Mouse (Mus musculus) heart, embryonic 15.5 days (tissue): ENCODE results near the gene Ift74. TPM values are rescaled to one million over a fixed set of nuclear protein-coding genes. Genes with fewer than 3 reads are reported as not detected.

ENCODE experiments used
- ATAC-seq: fragments of 200-750 bp; cut with Nextera tagmentation; replicated peaks from 2 replicates; pipeline ENCODE4 v1.8.0; 2017; ENCODE audit warnings: low read depth, moderate TSS enrichment; ENCODE audit not compliant: insufficient number of reproducible peaks, insufficient read depth, low FRiP score
- H3K27ac ChIP-seq: fragments of 300-500 bp; sonication (generic); 2 replicates; pipeline ENCODE4 v1.5.1; 2015; ENCODE audit warnings: mild to moderate bottlenecking, inconsistent platforms
- H3K27me3 ChIP-seq: fragments of 300-500 bp; sonication (generic); 2 replicates; pipeline ENCODE4 v1.6.1; 2015; ENCODE audit warnings: inconsistent platforms
- H3K36me3 ChIP-seq: fragments of 300-500 bp; sonication (generic); 2 replicates; pipeline ENCODE4 v1.6.1; 2015; ENCODE audit warnings: mild to moderate bottlenecking, inconsistent platforms
- H3K4me1 ChIP-seq: fragments of 300-500 bp; sonication (generic); replicated peaks from 2 replicates; pipeline ENCODE4 v1.6.1; 2015; ENCODE audit warnings: inconsistent platforms
- H3K4me2 ChIP-seq: fragments of 300-500 bp; sonication (generic); 2 replicates; pipeline ENCODE4 v1.6.1; 2015; ENCODE audit warnings: inconsistent platforms, mild to moderate bottlenecking, moderate library complexity
- H3K4me3 ChIP-seq: fragments of 300-500 bp; sonication (generic); 2 replicates; pipeline ENCODE4 v1.5.1; 2015; ENCODE audit warnings: mild to moderate bottlenecking, inconsistent platforms
- H3K9ac ChIP-seq: fragments of 300-500 bp; sonication (generic); 2 replicates; pipeline ENCODE4 v1.6.1; 2015; ENCODE audit warnings: mild to moderate bottlenecking, inconsistent platforms
- H3K9me3 ChIP-seq: fragments of 300-500 bp; sonication (generic); replicated peaks from 2 replicates; pipeline ENCODE4 v1.6.1; 2016; ENCODE audit warnings: inconsistent platforms
- WGBS: fragments of 180-500 bp; shearing (Covaris S2); methylation state at CpG from one replicate; pipeline ENCODE4 v1.1.7; 2015; ENCODE audit warnings: mixed read lengths; 5-methylcytosine and 5-hydroxymethylcytosine counted together
- polyA plus RNA-seq: library from polyadenylated mRNA; unstranded; fragments of >200 nt; fragmentation: Nextera tagmentation; extraction: Ambion mirVana; gene quantifications from 2 replicates; pipeline ENCODE4 v1.2.1, GENCODE M21; 2015

The Ift74 gene
- 12.3 and 13.9 TPM in 2 replicates for polyA plus RNA-seq

DNA sequence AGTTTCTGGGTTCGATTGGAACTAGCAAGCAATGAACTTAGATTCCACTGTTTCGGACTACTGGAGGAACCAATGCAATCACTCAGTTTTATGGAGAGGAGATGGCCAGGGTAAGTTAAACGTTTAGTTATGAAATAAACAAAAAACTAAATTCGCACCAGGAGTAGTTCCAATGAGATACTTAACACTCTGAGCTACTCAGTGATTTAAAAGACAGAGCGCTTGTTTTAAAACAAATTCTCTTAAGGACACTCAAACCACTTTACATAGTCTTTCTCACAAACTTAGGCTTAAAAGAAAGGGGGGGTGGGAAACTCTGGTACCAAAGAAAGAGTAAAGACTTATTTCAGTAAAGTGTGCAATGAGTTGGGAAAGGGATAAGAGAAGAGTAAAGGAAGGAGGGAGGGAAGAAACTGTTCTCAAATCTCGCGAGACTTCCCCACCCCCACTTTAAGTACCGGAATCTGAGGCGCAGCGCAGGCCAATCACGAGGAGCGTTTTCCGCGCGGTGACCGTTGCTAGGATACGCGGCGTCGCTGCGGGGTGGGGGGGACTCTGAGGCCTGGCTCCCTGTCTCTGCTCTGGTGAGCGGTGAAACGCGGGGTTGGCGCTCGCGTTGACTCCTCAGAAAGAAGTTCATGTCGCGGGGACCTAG lies at the start of gene Ift74:
TSS of gene Ift74 (plus strand) at position 520 of the 655 bp plus-strand sequence.
- 4% methylated on average over 29 of the region's 29 CpGs for WGBS
- Histone ChIP-seq H3K9ac (peak within 1 kb of the TSS; percentile 73), H3K4me1 (peaks cover 10% of the 10 kb centered on the region), H3K36me3 (no peaks in the 10 kb centered on the region), H3K9me3 (no peaks in the 10 kb centered on the region), H3K27ac (peak within 1 kb of the TSS; percentile 74), H3K4me3 (peak within 1 kb of the TSS; percentile 63), H3K27me3 (no peaks in the 10 kb centered on the region), H3K4me2 (peak within 1 kb of the TSS; percentile 83)
- peak; percentile 99 for ATAC-seq

DNA sequence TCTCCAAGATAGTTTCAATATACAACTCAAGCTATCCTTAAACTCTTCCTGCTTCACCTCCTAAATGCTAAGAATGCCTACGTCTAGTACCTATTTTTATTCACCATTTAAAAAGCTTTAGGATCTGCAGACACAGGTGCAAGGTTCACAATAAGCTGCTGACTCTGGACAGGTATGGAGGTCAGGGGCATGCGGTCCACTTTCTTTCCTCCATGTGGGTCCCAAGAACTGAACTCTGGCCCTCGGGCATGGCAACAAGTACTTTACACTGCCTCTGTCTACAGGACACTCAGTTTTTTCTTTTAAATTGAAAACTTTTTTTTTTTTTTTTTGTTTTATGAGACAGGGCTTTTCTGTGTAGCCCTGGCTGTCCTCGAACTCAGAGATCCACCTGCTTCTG lies 41.6 kb upstream of the Ift74 start:
- WGBS = 92% methylated on average over 4 of the region's 4 CpGs
- no peaks in the 10 kb centered on the region for H3K4me1 ChIP-seq

DNA sequence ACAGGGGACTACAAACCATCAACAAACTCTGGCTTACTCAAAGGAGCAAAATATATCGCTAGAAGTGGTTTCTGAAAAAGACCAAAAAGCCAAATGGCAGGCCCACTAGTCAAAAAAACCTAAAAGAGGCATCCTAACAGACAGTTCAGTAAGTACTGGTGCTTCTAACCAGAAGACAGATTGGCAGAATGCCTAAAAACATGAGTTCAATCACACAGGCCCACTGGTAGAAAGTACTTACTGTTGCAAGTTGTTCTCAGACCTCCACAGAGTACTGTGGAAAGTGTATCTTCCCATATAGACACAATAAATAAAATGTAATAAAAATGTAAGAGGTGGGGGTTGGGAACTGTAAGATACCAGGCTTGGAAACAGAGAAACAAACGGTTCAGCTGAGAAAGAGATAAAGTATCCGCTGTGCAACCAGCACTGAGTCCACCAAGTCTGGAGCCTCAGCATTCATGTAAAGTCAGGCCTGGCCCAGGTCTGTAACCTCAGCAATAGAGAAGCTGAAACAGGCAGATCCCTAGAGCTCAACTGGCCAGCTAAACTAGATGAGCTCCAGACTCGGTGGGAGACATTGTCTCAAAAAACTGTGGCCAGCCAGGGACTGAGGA lies 22.4 kb upstream of the Ift74 start:
- WGBS = 69% methylated on average over 4 of the region's 4 CpGs
- Histone ChIP-seq H3K4me3 (no peak overlapping the region), H3K27ac (no peak overlapping the region), H3K9me3 (no peaks in the 10 kb centered on the region), H3K36me3 (no peaks in the 10 kb centered on the region), H3K9ac (no peak overlapping the region), H3K4me2 (no peak overlapping the region), H3K4me1 (0 out of 2 replicates have a peak, but pooled peaks cover 4% of the 10 kb centered on the region), H3K27me3 (no peaks in the 10 kb centered on the region)
- no peak for ATAC-seq

More for the DNA sequence above, 41.6 kb upstream of the Ift74 start:
- H3K36me3 ChIP-seq = peaks cover 28% of the 10 kb centered on the region
- H3K27me3 ChIP-seq = no peaks in the 10 kb centered on the region
- no peak overlapping the region for H3K4me3 ChIP-seq
- no peak overlapping the region for H3K4me2 ChIP-seq
- no peak overlapping the region for H3K27ac ChIP-seq
- ATAC-seq = no peak
- no peaks in the 10 kb centered on the region for H3K9me3 ChIP-seq
- H3K9ac ChIP-seq = no peak overlapping the region

DNA sequence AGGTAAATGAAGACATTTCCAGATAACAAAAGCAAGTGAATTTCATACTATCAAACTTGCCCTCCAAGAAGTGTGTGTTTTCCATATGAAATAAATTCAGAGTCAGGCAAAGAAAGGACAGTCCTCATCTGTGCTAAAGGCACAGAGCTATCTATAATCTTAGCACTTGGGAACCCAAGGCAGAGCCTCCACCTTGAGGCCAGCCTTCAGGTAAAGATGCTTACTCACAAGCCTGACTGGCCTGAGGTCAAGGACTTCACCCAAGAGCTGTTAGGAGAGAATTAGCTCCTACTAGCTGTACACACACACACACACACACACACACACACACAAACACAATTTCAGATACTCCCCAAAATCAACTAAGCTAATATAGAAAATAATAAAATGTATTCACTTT lies 21.6 kb upstream of the Ift74 start:
- Histone ChIP-seq H3K27me3 (no peaks in the 10 kb centered on the region), H3K4me3 (no peak overlapping the region), H3K27ac (no peak overlapping the region), H3K4me1 (0 out of 2 replicates have a peak, but pooled peaks cover 4% of the 10 kb centered on the region), H3K36me3 (no peaks in the 10 kb centered on the region), H3K9me3 (no peaks in the 10 kb centered on the region), H3K4me2 (no peak overlapping the region), H3K9ac (no peak overlapping the region)
- no peak for ATAC-seq

DNA sequence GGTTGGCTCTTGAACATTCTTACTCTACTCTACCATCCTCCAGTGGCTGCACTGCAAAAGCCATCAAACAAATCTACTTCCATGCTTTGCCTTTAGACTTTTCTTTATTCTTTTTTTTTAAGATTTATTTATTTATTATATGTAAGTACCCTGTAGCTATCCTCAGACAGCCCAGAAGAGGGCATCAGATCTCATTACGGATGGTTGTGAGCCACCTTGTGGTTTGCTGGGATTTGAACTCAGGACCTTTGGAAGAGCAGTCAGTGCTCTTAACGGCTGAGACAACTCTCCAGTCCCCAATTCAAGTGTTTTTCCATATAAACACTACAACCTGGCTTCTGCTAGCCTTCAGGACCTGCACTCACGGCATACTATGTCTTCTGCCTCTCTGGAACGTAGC lies 12.9 kb upstream of the Ift74 start:
- WGBS = 82% methylated on average over 4 of the region's 4 CpGs
- ATAC-seq = no peak
- H3K4me3 ChIP-seq = no peak overlapping the region

DNA sequence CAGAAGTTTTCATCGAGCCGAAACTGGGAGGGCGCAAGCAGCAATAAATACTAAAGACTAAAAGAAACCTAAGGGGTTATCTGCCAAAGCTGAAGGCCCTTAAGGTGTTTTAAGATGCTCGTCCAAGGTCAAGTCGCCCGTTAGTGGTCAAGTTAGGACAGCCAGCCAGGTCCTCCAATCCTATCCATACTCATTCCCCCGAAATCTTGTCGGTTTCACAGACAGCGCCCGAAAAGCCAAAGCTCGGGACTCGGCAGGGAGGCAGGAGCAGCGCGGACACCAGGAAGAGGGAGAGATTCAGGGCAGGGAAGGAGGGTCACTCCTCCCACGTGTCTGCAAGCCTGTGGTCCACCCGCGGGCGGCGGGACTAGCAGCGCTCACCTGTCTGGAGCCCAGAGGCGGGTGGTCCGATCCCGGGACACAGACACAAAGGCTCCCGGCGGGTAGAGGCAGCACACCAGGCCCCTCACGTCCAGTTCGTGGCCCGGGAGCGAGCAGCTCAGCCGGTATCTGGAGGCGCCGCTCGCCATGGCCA lies 11.7 kb upstream of the Ift74 start:
- Histone ChIP-seq H3K36me3 (no peaks in the 10 kb centered on the region), H3K9me3 (no peaks in the 10 kb centered on the region), H3K4me3 (peak overlapping the region; percentile 100), H3K4me2 (peak overlapping the region; percentile 81), H3K9ac (peak overlapping the region; percentile 98), H3K4me1 (peaks cover 22% of the 10 kb centered on the region), H3K27me3 (no peaks in the 10 kb centered on the region), H3K27ac (peak overlapping the region; percentile 94)
- no peak; the same call in 1 of the 2 replicates for ATAC-seq
- WGBS = under 1% methylated on average over 33 of the region's 33 CpGs

More for the DNA sequence above, 12.9 kb upstream of the Ift74 start:
- Histone ChIP-seq H3K4me1 (peaks cover 22% of the 10 kb centered on the region), H3K9ac (no peak overlapping the region), H3K9me3 (no peaks in the 10 kb centered on the region), H3K36me3 (no peaks in the 10 kb centered on the region), H3K27ac (no peak overlapping the region), H3K27me3 (no peaks in the 10 kb centered on the region), H3K4me2 (peak overlapping the region; percentile 81; the same call in 1 of the 2 replicates)

DNA sequence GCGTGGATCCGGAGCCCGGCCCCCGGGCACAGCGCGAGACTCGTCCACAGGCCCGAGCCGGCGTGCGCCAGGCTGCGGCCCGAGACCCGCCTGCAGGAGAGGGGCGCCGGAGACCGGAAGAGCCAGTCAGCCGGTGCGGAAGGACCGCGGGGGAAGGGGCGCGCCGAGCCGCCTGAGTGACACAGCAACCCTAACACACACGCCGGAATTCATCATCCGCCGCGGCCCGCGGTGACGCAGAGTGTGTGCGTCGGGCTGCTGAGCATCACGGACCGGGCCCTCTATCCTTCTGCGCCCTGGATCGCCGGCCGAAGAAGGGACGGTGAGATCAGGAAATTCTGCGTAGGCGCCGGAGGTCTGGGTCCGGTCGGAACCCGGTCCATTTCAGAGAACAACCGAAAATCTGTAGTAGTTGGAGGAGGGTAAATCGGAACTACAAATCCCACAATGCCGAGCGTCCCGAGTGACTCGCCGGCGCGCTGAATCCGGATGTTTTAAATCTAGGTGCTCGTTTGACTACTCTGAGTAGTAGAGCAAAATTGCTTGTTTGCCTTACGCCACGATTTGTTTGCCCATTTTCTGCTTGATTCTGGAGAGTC lies 11.2 kb upstream of the Ift74 start, which contains the start of gene Plaa:
TSS of gene Plaa (minus strand) at position 214 of the 599 bp plus-strand sequence.
- no peaks in the 10 kb centered on the region for H3K9me3 ChIP-seq
- H3K4me3 ChIP-seq = peak within 1 kb of the TSS; percentile 100
- peak; percentile 99 for ATAC-seq
- H3K4me1 ChIP-seq = peaks cover 22% of the 10 kb centered on the region
- peak within 1 kb of the TSS; percentile 94 for H3K27ac ChIP-seq
- H3K36me3 ChIP-seq = no peaks in the 10 kb centered on the region
- H3K4me2 ChIP-seq = peak within 1 kb of the TSS; percentile 81
- peak within 1 kb of the TSS; percentile 98 for H3K9ac ChIP-seq
- WGBS = under 1% methylated on average over 61 of the region's 61 CpGs
- H3K27me3 ChIP-seq = no peaks in the 10 kb centered on the region

DNA sequence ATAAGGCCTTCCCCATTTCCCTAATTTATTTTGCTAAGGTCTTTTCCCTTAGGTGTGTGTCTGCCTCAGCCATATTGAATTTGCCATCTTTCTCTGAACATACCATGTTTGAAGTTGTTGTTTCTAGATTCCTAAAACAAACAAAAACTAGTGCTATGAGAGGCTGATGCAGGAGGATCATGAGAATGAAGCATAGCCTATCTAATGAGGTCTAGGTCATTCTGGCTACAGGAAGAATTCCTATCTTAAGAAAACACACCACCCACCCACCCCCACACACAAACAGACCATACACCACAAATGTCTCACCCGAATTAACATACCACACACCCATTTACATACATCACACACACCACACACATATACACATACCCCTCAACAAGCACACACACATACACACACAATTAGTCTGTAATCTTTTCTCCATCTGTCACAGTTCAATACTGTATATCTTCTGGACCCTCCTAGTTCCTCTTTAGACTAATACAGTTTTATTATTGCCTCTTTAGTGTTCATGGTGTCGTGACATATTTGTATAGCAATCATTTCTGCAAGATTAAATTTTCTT lies 9.8 kb upstream of the Ift74 start:
- H3K9ac ChIP-seq = no peak overlapping the region
- 73% methylated on average over 2 of the region's 2 CpGs for WGBS
- no peaks in the 10 kb centered on the region for H3K9me3 ChIP-seq
- no peaks in the 10 kb centered on the region for H3K36me3 ChIP-seq
- peaks cover 22% of the 10 kb centered on the region for H3K4me1 ChIP-seq
- no peak for ATAC-seq
- no peak overlapping the region for H3K27ac ChIP-seq
- peak overlapping the region; percentile 81; the same call in 1 of the 2 replicates for H3K4me2 ChIP-seq
- H3K27me3 ChIP-seq = no peaks in the 10 kb centered on the region
- no peak overlapping the region for H3K4me3 ChIP-seq

DNA sequence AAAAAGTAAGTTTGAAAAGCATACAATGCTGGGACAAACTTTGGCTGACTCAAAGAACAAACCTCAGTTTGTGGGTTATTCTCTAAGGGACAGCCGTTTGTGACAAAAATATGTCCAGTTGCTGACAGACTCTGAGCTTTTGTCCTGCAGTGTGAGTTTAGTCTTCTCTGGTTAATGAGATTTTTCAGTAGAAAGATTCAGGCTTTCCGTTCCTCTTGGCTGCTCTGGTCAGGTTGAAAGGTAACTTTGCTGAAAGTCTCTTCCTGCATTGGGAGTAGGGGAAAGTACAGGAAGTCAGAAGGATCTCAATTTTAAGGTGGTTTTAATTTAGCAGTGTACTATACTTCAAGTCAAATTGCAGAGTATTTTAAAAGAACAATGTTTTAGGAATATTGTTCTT lies 8.7 kb upstream of the Ift74 start:
- no peaks in the 10 kb centered on the region for H3K36me3 ChIP-seq
- no peak overlapping the region for H3K27ac ChIP-seq
- peaks cover 21% of the 10 kb centered on the region for H3K4me1 ChIP-seq
- H3K9me3 ChIP-seq = no peaks in the 10 kb centered on the region
- ATAC-seq = no peak
- no peak overlapping the region for H3K9ac ChIP-seq
- WGBS = 77% methylated on average over 2 of the region's 2 CpGs
- no peaks in the 10 kb centered on the region for H3K27me3 ChIP-seq
- H3K4me2 ChIP-seq = no peak overlapping the region
- no peak overlapping the region for H3K4me3 ChIP-seq

DNA sequence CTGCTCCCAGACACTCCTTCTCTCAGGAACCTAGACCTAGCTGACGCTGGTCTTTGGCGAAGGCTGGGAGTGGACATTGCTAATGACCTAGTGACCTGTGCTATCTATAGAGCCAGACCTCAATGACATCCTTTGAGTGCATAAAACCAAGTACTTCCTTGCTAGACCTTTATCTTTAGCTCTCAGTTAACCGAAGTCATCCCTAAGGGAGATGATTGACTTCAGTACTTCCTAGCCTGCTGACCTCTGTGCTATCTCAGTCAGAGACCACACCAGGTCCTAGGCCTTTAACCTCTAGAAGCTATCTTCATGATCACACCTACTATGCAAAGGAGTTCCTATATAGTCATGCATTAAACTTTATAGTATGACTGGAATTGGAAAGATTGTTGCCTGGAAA lies 4.0 kb upstream of the Ift74 start:
- Histone ChIP-seq H3K4me2 (no peak overlapping the region), H3K4me1 (peaks cover 10% of the 10 kb centered on the region), H3K36me3 (no peaks in the 10 kb centered on the region), H3K9ac (no peak overlapping the region), H3K27me3 (no peaks in the 10 kb centered on the region), H3K4me3 (no peak overlapping the region), H3K9me3 (no peaks in the 10 kb centered on the region), H3K27ac (no peak overlapping the region)
- WGBS = 37% methylated on average over 3 of the region's 3 CpGs
- no peak for ATAC-seq

DNA sequence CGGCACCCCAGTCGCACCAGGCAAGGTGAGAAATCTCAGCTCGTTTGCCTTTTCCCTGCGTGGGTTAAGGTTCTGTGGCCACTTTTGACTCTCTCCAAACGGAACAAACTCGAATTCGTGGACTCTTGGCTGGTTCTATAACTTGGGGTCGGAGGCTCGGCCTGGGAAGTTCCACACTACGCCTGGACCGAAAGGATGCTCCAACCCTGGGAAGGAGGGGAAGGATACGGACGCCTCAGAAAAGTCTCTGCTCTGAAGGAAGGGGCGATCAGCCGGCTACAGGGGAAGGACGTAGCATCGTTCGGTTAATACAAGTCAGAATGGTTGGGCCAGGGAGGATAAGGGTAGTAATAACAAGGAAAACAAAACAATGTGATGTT lies 326 bp downstream of the Ift74 start:
- H3K27me3 ChIP-seq = no peaks in the 10 kb centered on the region
- under 1% methylated on average over 18 of the region's 18 CpGs for WGBS
- H3K4me1 ChIP-seq = peaks cover 10% of the 10 kb centered on the region
- peak; percentile 65 for ATAC-seq
- H3K27ac ChIP-seq = peak overlapping the region; percentile 51
- peak overlapping the region; percentile 63 for H3K4me3 ChIP-seq
- H3K9me3 ChIP-seq = no peaks in the 10 kb centered on the region
- peak overlapping the region; percentile 83 for H3K4me2 ChIP-seq
- no peaks in the 10 kb centered on the region for H3K36me3 ChIP-seq
- peak overlapping the region; percentile 73 for H3K9ac ChIP-seq
